Mouse (Mus musculus) gastrocnemius, adult 2 months (tissue): ENCODE measurements around the gene Olfr12. TPM values are rescaled to one million over a fixed set of nuclear protein-coding genes. Genes with fewer than 3 reads are reported as not detected.
A peak's percentile ranks its signal among the peaks of the same experiment; 100 is the strongest.

Source experiments
- DNase-seq: peaks from one replicate; pipeline ENCODE4 v3.0.0; 2022
- H3K27ac ChIP-seq: fragments of 200-600 bp; 2 replicates; pipeline ENCODE4 v1.8.1; 2022; ENCODE audit warnings: mild to moderate bottlenecking
- H3K4me3 ChIP-seq: fragments of 200-600 bp; 2 replicates; pipeline ENCODE4 v1.8.1; 2022; ENCODE audit warnings: mild to moderate bottlenecking, moderate library complexity
- CTCF ChIP-seq: fragments of 200-600 bp; IDR thresholded peaks from 2 replicates; pipeline ENCODE4 v1.8.1; 2022; ENCODE audit warnings: antibody characterized with exemption, mild to moderate bottlenecking, moderate library complexity
- intact Hi-C: fragments of 180-260 bp; cut with DNase I; formaldehyde crosslinking; loops from one replicate; pipeline ENCODE4 v1.15.1; 2025
- long read RNA-seq, 2 experiments: library from polyadenylated mRNA; stranded (forward); transcript quantifications; one replicate each; pipeline ENCODE4 v2.0.0; 2021
- total RNA-seq, 2 experiments: library from RNA; stranded (reverse); gene quantifications; 2 replicates each; pipeline ENCODE4 v1.2.3; 2021

Gene Olfr12
- total RNA-seq = not detected
- long read RNA-seq, experiment 1 = 0 reads
- long read RNA-seq, experiment 2 = 0 reads

DNA sequence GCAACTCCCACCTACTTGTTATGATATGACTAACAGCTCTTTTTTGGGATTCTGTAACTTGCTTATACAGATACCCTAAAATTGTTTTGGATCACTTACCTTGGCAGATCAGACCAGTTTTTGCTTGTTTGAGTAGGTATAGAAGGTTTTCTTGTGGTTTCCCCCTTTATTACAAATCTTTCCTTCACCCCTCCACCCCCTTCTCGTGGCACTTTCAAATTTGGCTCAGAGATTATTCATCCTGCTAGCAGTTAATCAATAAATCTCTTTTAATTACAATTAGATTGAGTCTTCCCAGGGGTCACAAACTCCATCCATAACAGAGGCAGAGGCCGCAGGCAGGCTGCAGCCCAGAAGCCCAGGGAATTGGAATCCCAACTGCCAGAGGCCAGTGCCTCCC lies at the start of gene Olfr12:
Gene Olfr12, plus strand, starts transcription at position 301 of the 400 bp plus-strand sequence.
- no peak within 1 kb of the TSS for H3K27ac ChIP-seq
- intact Hi-C loops = no loop called here
- no peak for TF ChIP-seq CTCF
- no peak for DNase-seq
- H3K4me3 ChIP-seq = no peak within 1 kb of the TSS

DNA sequence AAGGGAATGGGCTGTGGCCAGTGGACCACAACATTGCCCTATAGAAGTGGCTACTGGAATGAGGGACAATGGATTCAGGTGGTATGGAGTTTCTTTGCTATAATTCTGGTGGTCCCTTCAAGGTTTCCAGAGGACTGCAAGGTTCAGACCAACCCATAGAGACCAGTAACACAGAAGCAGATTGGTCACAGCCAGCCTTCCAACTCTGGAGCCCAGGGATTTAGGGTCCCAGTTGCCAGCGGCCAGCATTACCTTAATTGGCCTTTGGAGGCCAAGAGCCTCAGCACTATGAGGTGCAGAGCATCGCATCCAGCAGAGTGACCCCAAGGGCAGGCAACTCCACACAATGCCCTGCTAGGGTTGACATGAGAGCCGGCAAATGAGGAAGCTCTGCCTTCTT lies 46.6 kb upstream of the Olfr12 start, which contains the start of gene Olfr1413:
Gene Olfr1413, plus strand, starts transcription at position 301 of the 400 bp plus-strand sequence.
- no peak for DNase-seq
- intact Hi-C loops = no loop called here
- Histone ChIP-seq H3K4me3 (no peak within 1 kb of the TSS), H3K27ac (no peak within 1 kb of the TSS)
- TF ChIP-seq CTCF = no peak

DNA sequence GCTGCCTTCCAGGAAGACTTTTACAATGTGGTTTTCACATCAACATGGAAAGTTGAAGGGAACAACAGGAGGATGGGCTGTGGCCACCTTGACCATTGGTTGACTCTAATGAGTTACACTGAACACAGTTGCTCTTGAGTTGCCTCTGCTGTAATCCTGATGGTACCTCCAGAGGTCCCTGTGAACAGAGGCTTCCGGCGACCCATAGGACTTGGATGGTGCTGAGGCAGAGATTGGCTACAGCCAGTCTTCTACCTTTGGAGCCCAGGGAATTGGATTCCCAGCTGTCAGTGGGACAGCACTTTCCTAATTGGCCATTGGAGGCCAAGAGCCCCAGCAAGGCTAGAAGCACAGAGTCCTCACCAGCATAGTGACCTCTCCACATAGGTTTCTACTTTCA lies 32.1 kb upstream of the Olfr12 start, which contains the start of gene Olfr1412:
Gene Olfr1412, plus strand, starts transcription at position 301 of the 400 bp plus-strand sequence.
- Histone ChIP-seq H3K4me3 (no peak within 1 kb of the TSS), H3K27ac (no peak within 1 kb of the TSS)
- DNase-seq = no peak
- intact Hi-C loops = no loop called here
- TF ChIP-seq CTCF = no peak

GRCm38 (mm10) chr1:92594111-92594510 lies 23.5 kb upstream of the Olfr12 start, which contains the start of gene Olfr1411:
Gene Olfr1411 (plus strand): TSS chr1:92594411.
- Histone ChIP-seq H3K27ac (no peak within 1 kb of the TSS), H3K4me3 (no peak within 1 kb of the TSS)
- no peak for DNase-seq
- intact Hi-C loops = no loop called here
- TF ChIP-seq CTCF = no peak

GRCm38 (mm10) chr1:92596019-92596418 lies 21.6 kb upstream of the Olfr12 start:
- Histone ChIP-seq H3K27ac (no peak overlapping the region), H3K4me3 (no peak overlapping the region)
- no peak for TF ChIP-seq CTCF
- no peak for DNase-seq
- intact Hi-C loops = no loop called here

DNA sequence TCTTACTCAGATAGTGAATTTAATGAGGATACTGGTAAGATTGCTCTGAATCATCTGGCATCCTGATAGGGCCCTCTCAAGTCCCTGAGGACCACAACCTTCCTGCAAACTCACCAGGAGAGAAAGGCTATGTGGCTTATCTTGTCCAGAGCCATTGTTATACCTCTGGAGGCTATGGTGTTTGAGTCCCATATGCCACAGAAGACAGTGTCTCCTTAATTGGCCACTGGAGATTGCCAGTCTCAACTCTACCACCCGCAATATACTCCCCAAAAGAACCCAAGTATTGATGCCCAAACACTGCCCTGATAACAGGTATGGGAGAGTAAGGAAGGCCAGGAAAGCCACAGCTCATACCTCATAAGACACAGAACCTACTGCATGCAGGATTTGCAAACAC lies 12.1 kb upstream of the Olfr12 start, which contains the start of gene Olfr1410:
Gene Olfr1410, plus strand, starts transcription at position 301 of the 400 bp plus-strand sequence.
- no peak for DNase-seq
- intact Hi-C loops = no loop called here
- no peak within 1 kb of the TSS for H3K4me3 ChIP-seq
- H3K27ac ChIP-seq = no peak within 1 kb of the TSS
- no peak for TF ChIP-seq CTCF

DNA sequence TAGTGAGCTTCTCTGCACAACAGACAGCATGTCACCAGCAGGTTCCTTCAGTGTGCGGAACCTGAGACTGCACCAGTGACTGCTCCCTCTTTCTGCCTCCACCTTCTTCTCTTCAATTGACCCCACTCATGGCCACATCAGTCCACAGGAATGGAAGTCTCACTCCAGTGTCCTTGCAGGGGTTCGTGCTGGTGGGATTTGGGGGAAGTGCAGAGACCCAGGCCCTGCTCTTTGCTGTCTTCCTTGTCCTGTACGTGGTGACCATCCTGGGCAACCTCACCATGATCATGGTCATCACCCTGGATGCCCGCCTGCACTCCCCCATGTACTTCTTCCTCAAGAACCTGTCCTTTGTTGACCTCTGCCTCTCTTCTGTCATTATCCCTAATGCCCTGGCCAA lies 9.9 kb upstream of the Olfr12 start:
- H3K4me3 ChIP-seq = no peak overlapping the region
- no peak for DNase-seq
- intact Hi-C loops = no loop called here
- no peak overlapping the region for H3K27ac ChIP-seq
- TF ChIP-seq CTCF = no peak

DNA sequence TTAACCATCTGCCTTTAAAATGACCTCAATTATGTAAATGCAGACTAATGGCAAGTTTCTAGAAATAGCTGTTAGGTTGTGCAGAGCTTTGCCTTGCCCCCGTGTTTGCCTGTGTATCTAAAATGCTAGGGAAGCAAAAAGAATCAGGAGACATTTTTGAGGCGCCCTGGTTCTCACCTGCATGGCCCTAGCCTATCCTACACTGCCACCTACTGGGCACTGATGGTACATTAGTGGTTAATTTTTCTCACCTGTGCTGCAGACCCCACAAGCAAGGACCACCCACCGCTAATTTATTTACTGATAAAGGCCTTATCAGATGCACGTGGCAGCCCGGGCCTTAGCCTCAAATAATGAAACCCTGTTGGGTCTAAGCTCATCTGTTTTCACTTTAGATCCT lies 6.6 kb upstream of the Olfr12 start:
- intact Hi-C loops = loop anchor here (1.0 to 5.0 kb wide), 2 partner anchors 90 to 1089 kb away; no protein-coding TSS in a partner anchor
- TF ChIP-seq CTCF = peak; percentile 92
- no peak overlapping the region for H3K4me3 ChIP-seq
- no peak overlapping the region for H3K27ac ChIP-seq
- DNase-seq = peak; percentile 43

- H3K4me3 ChIP-seq = no peak overlapping the region
- DNase-seq = no peak
- no peak for TF ChIP-seq CTCF
- intact Hi-C loops = loop anchor here (5.0 kb wide), 1 partner anchor 1091 kb away; no protein-coding TSS in a partner anchor
- H3K27ac ChIP-seq = no peak overlapping the region
Measured at GRCm38 (mm10) chr1:92613175-92613574, 4.4 kb upstream of the Olfr12 start.

GRCm38 (mm10) chr1:92614516-92614915 lies 3.1 kb upstream of the Olfr12 start:
- intact Hi-C loops = loop anchor here (5.0 kb wide), 1 partner anchor 1092 kb away; no protein-coding TSS in a partner anchor
- DNase-seq = no peak
- TF ChIP-seq CTCF = peak; percentile 63
- H3K27ac ChIP-seq = no peak overlapping the region
- no peak overlapping the region for H3K4me3 ChIP-seq

DNA sequence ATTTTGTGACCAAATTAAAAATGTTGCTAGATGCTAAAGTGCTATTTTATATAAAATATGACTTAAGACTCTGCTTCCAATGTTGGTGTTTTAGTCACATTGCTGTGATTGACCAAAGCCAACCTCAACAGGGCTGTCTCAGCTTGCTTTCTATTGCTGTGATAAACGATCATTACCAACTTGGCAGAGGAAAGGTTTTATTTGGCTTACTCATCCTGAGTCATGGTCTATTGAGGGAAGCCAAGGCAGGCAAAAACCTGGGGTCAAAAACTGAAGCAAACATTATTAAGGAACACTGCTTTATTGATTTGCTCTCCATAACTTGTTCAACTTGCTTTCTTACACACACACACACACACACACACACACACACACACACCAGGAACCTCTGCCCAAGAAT lies 1.5 kb upstream of the Olfr12 start:
- no peak overlapping the region for H3K27ac ChIP-seq
- intact Hi-C loops = no loop called here
- H3K4me3 ChIP-seq = no peak overlapping the region
- TF ChIP-seq CTCF = no peak
- DNase-seq = no peak

DNA sequence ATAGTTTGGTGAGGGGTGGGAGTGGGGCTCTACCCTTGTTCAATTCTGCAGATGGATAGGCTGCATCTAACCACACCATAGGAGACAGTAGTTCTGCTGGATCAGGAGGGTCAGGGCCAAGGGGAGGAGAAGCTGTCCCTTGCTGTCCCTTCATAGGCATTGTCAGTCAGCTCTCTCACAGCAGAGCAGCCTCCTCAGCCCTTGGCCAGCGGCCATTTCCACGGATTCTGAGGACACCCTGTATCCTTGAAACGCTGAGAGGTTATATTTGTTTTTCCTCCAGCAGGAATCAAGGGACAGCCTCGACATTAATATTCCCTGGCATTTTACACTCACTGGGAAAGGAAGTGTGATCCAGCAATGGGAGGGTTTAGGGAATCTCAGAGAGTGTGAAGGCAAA lies 772 bp downstream of the Olfr12 start:
- H3K27ac ChIP-seq = no peak overlapping the region
- intact Hi-C loops = no loop called here
- no peak overlapping the region for H3K4me3 ChIP-seq
- no peak for TF ChIP-seq CTCF
- no peak for DNase-seq

DNA sequence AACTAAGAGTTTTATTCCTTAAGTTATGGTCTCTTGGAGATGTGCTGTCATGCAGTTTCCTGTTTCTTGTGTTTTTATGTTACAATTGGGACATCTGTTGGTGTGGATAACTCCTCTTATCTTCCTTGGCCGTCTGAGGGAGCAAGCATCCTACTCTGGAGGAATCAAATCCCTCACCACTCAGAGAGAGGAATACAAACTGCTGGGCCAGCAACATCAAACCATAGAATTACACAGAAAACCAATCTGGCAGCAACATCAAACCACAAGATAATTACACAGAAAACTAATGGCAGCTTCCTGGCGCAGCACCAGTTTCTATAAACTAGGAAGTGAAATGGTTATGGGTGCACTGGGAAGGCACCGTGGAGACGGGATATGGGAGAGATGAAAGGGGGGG lies 10.6 kb downstream of the Olfr12 start:
- no peak overlapping the region for H3K27ac ChIP-seq
- no peak for DNase-seq
- H3K4me3 ChIP-seq = no peak overlapping the region
- intact Hi-C loops = no loop called here
- TF ChIP-seq CTCF = no peak

DNA sequence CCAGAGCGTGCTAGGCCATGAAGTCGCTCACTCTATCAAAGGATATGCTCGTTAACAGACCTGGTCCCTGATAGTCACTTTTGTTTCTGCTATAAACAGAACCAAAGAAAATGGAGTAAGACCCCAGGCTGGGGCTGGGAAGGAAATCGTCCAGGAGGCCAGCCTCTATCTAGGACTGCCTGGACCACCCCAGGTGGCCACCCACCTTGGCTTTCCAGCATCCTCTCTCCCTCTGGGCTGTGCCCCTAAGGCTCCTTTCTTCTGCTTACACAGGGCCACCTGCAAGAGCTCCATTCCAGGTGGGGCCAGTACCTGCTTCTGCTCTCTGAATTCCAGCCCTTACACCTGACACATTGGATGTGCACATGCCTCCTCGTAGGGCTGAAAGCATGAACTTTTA lies 14.6 kb downstream of the Olfr12 start:
- intact Hi-C loops = no loop called here
- Histone ChIP-seq H3K4me3 (no peak overlapping the region), H3K27ac (no peak overlapping the region)
- no peak for DNase-seq
- no peak for TF ChIP-seq CTCF
